Mouse (Mus musculus): ENCODE data around the gene Hoxa2. TPM values are rescaled to one million over a fixed set of nuclear protein-coding genes. Genes with fewer than 3 reads are reported as not detected.

Hoxa2 gene
- polyA plus RNA-seq, 1 experiment from 2014 or later, result 1.6 TPM

GRCm38 (mm10) chr6:52197271-52197670 is 32.6 kb upstream of the Hoxa2 start:
- H3K4me1 ChIP-seq, result peaks cover under 1% of the 10 kb centered on the region; the same call in 1 of the 2 replicates
- no peak for ATAC-seq (ENCODE audit: insufficient number of reproducible peaks, insufficient read depth, low FRiP score, low TSS enrichment, low read depth)
- H3K9ac ChIP-seq, result no peak overlapping the region
- no peak overlapping the region for H3K4me3 ChIP-seq
- 2% methylated on average over 10 of the region's 10 CpGs for WGBS
- no peaks in the 10 kb centered on the region for H3K9me3 ChIP-seq
- H3K36me3 ChIP-seq, result no peaks in the 10 kb centered on the region
- H3K4me2 ChIP-seq, result no peak overlapping the region
- peaks cover 100% of the 10 kb centered on the region for H3K27me3 ChIP-seq
- no peak overlapping the region for H3K27ac ChIP-seq

- Histone ChIP-seq H3K36me3 (no peaks in the 10 kb centered on the region), H3K9ac (no peak overlapping the region), H3K4me3 (no peak overlapping the region), H3K4me2 (no peak overlapping the region), H3K27me3 (peaks cover 100% of the 10 kb centered on the region), H3K4me1 (peaks cover 5% of the 10 kb centered on the region; the same call in 1 of the 2 replicates), H3K9me3 (no peaks in the 10 kb centered on the region), H3K27ac (no peak overlapping the region)
- 3% methylated on average over 9 of the region's 9 CpGs for WGBS
- ATAC-seq (ENCODE audit: insufficient number of reproducible peaks, insufficient read depth, low FRiP score, low TSS enrichment, low read depth), result no peak
These were observed 32.2 kb upstream of the Hoxa2 start for GRCm38 (mm10) chr6:52196811-52197210.

GRCm38 (mm10) chr6:52194690-52195089 is 30.1 kb upstream of the Hoxa2 start:
- H3K27me3 ChIP-seq, result peaks cover 100% of the 10 kb centered on the region
- no peak for ATAC-seq (ENCODE audit: insufficient number of reproducible peaks, insufficient read depth, low FRiP score, low TSS enrichment, low read depth)
- WGBS, result 4% methylated on average over 10 of the region's 10 CpGs
- no peak overlapping the region for H3K9ac ChIP-seq
- H3K36me3 ChIP-seq, result no peaks in the 10 kb centered on the region
- H3K4me3 ChIP-seq, result no peak overlapping the region
- no peak overlapping the region for H3K27ac ChIP-seq
- no peak overlapping the region for H3K4me2 ChIP-seq
- H3K9me3 ChIP-seq, result no peaks in the 10 kb centered on the region
- H3K4me1 ChIP-seq, result peaks cover 11% of the 10 kb centered on the region; the same call in 1 of the 2 replicates

- Histone ChIP-seq H3K4me1 (peaks cover 11% of the 10 kb centered on the region; the same call in 1 of the 2 replicates), H3K4me2 (peak overlapping the region; percentile 76), H3K27me3 (peaks cover 100% of the 10 kb centered on the region), H3K4me3 (peak overlapping the region; percentile 47), H3K27ac (no peak overlapping the region), H3K9me3 (no peaks in the 10 kb centered on the region), H3K9ac (no peak overlapping the region), H3K36me3 (no peaks in the 10 kb centered on the region)
- under 1% methylated on average over 44 of the region's 55 CpGs for WGBS
- no peak for ATAC-seq (ENCODE audit: insufficient number of reproducible peaks, insufficient read depth, low FRiP score, low TSS enrichment, low read depth)
These were observed 27.4 kb upstream of the Hoxa2 start for GRCm38 (mm10) chr6:52191860-52192550.

GRCm38 (mm10) chr6:52190906-52191810 is 26.5 kb upstream of the Hoxa2 start, which contains the start of gene Hoxa4:
Gene Hoxa4, minus strand, starts transcription at chr6:52191753.
- ATAC-seq (ENCODE audit: insufficient number of reproducible peaks, insufficient read depth, low FRiP score, low TSS enrichment, low read depth), result no peak

GRCm38 (mm10) chr6:52190410-52190809 is 25.8 kb upstream of the Hoxa2 start:
- Histone ChIP-seq H3K27me3 (peaks cover 100% of the 10 kb centered on the region), H3K9ac (no peak overlapping the region), H3K36me3 (no peaks in the 10 kb centered on the region), H3K4me2 (no peak overlapping the region), H3K27ac (no peak overlapping the region), H3K4me3 (no peak overlapping the region), H3K4me1 (peaks cover 11% of the 10 kb centered on the region; the same call in 1 of the 2 replicates), H3K9me3 (no peaks in the 10 kb centered on the region)
- WGBS, result 2% methylated on average over 23 of the region's 23 CpGs
- ATAC-seq (ENCODE audit: insufficient number of reproducible peaks, insufficient read depth, low FRiP score, low TSS enrichment, low read depth), result no peak

More at GRCm38 (mm10) chr6:52190906-52191810, 26.5 kb upstream of the Hoxa2 start, which contains the start of gene Hoxa4:
- no peak within 1 kb of the TSS for H3K27ac ChIP-seq
- H3K9ac ChIP-seq, result no peak within 1 kb of the TSS
- peaks cover 100% of the 10 kb centered on the region for H3K27me3 ChIP-seq
- no peaks in the 10 kb centered on the region for H3K9me3 ChIP-seq
- no peaks in the 10 kb centered on the region for H3K36me3 ChIP-seq
- 2% methylated on average over 90 of the region's 102 CpGs for WGBS
- peak within 1 kb of the TSS; percentile 47 for H3K4me3 ChIP-seq
- peak within 1 kb of the TSS; percentile 76 for H3K4me2 ChIP-seq
- H3K4me1 ChIP-seq, result peaks cover 11% of the 10 kb centered on the region; the same call in 1 of the 2 replicates

GRCm38 (mm10) chr6:52189909-52190308 is 25.3 kb upstream of the Hoxa2 start:
- Histone ChIP-seq H3K36me3 (no peaks in the 10 kb centered on the region), H3K27ac (no peak overlapping the region), H3K9ac (no peak overlapping the region), H3K9me3 (no peaks in the 10 kb centered on the region), H3K27me3 (peaks cover 100% of the 10 kb centered on the region), H3K4me2 (no peak overlapping the region), H3K4me3 (no peak overlapping the region), H3K4me1 (peaks cover 11% of the 10 kb centered on the region; the same call in 1 of the 2 replicates)
- WGBS, result 5% methylated on average over 8 of the region's 8 CpGs
- no peak for ATAC-seq (ENCODE audit: insufficient number of reproducible peaks, insufficient read depth, low FRiP score, low TSS enrichment, low read depth)

GRCm38 (mm10) chr6:52189172-52189591 is 24.6 kb upstream of the Hoxa2 start:
- H3K4me2 ChIP-seq, result no peak overlapping the region
- H3K9me3 ChIP-seq, result no peaks in the 10 kb centered on the region
- H3K4me1 ChIP-seq, result peaks cover 11% of the 10 kb centered on the region; the same call in 1 of the 2 replicates
- H3K27me3 ChIP-seq, result peaks cover 100% of the 10 kb centered on the region
- no peak for ATAC-seq (ENCODE audit: insufficient number of reproducible peaks, insufficient read depth, low FRiP score, low TSS enrichment, low read depth)
- H3K9ac ChIP-seq, result no peak overlapping the region
- 8% methylated on average over 5 of the region's 5 CpGs for WGBS
- H3K27ac ChIP-seq, result no peak overlapping the region
- no peak overlapping the region for H3K4me3 ChIP-seq
- H3K36me3 ChIP-seq, result no peaks in the 10 kb centered on the region

GRCm38 (mm10) chr6:52186500-52186899 is 21.9 kb upstream of the Hoxa2 start:
- Histone ChIP-seq H3K9me3 (no peaks in the 10 kb centered on the region), H3K4me1 (peaks cover 6% of the 10 kb centered on the region; the same call in 1 of the 2 replicates), H3K9ac (no peak overlapping the region), H3K27me3 (peaks cover 100% of the 10 kb centered on the region), H3K27ac (no peak overlapping the region), H3K4me3 (no peak overlapping the region), H3K36me3 (no peaks in the 10 kb centered on the region), H3K4me2 (no peak overlapping the region)
- no peak for ATAC-seq (ENCODE audit: insufficient number of reproducible peaks, insufficient read depth, low FRiP score, low TSS enrichment, low read depth)
- WGBS, result 12% methylated on average over 1 of the region's 1 CpGs

- no peaks in the 10 kb centered on the region for H3K9me3 ChIP-seq
- no peak for ATAC-seq (ENCODE audit: insufficient number of reproducible peaks, insufficient read depth, low FRiP score, low TSS enrichment, low read depth)
- no peaks in the 10 kb centered on the region; the same call in 1 of the 2 replicates for H3K4me1 ChIP-seq
- no peak overlapping the region for H3K9ac ChIP-seq
- H3K27ac ChIP-seq, result no peak overlapping the region
- H3K4me3 ChIP-seq, result no peak overlapping the region
- H3K36me3 ChIP-seq, result no peaks in the 10 kb centered on the region
- WGBS, result 10% methylated on average over 3 of the region's 3 CpGs
- H3K4me2 ChIP-seq, result no peak overlapping the region
- peaks cover 100% of the 10 kb centered on the region for H3K27me3 ChIP-seq
These were observed 21.2 kb upstream of the Hoxa2 start for GRCm38 (mm10) chr6:52185834-52186233.

- no peak overlapping the region for H3K9ac ChIP-seq
- H3K27me3 ChIP-seq, result peaks cover 100% of the 10 kb centered on the region
- no peak overlapping the region for H3K4me3 ChIP-seq
- H3K4me1 ChIP-seq, result no peaks in the 10 kb centered on the region
- no peak overlapping the region for H3K27ac ChIP-seq
- ATAC-seq (ENCODE audit: insufficient number of reproducible peaks, insufficient read depth, low FRiP score, low TSS enrichment, low read depth), result no peak
- H3K9me3 ChIP-seq, result no peaks in the 10 kb centered on the region
- no peaks in the 10 kb centered on the region for H3K36me3 ChIP-seq
- WGBS, result 1% methylated on average over 19 of the region's 19 CpGs
- H3K4me2 ChIP-seq, result no peak overlapping the region
These were observed 20.6 kb upstream of the Hoxa2 start for GRCm38 (mm10) chr6:52185222-52185621.
